Mouse (Mus musculus) limb, embryonic 12.5 days (tissue): ENCODE measurements around the gene Gmds. TPM values are rescaled to one million over a fixed set of nuclear protein-coding genes. Genes with fewer than 3 reads are reported as not detected.

ENCODE experiments used
- ATAC-seq: fragments of 200-750 bp; cut with Nextera tagmentation; 2 replicates; pipeline ENCODE4 v1.8.0; 2017; ENCODE audit warnings: low read depth, moderate TSS enrichment; ENCODE audit not compliant: insufficient number of reproducible peaks, insufficient read depth, low FRiP score, low TSS enrichment
- H3K27ac ChIP-seq: fragments of 300-500 bp; sonication (generic); 2 replicates; pipeline ENCODE4 v1.5.1; 2016; ENCODE audit warnings: mild to moderate bottlenecking, moderate library complexity
- H3K27me3 ChIP-seq: fragments of 300-500 bp; sonication (generic); 2 replicates; pipeline ENCODE4 v1.6.1; 2016; ENCODE audit warnings: mild to moderate bottlenecking, moderate library complexity
- H3K36me3 ChIP-seq: fragments of 300-500 bp; sonication (generic); 2 replicates; pipeline ENCODE4 v1.6.1; 2016; ENCODE audit warnings: mild to moderate bottlenecking, moderate library complexity
- H3K4me1 ChIP-seq: fragments of 300-500 bp; sonication (generic); replicated peaks from 2 replicates; pipeline ENCODE4 v1.6.1; 2016
- H3K4me2 ChIP-seq: fragments of 300-500 bp; sonication (generic); 2 replicates; pipeline ENCODE4 v1.6.1; 2016; ENCODE audit warnings: mild to moderate bottlenecking, moderate library complexity
- H3K4me3 ChIP-seq: fragments of 300-500 bp; sonication (generic); replicated peaks from 2 replicates; pipeline ENCODE4 v1.5.1; 2016; ENCODE audit warnings: mild to moderate bottlenecking
- H3K9ac ChIP-seq: fragments of 300-500 bp; sonication (generic); replicated peaks from 2 replicates; pipeline ENCODE4 v1.6.1; 2016; ENCODE audit warnings: mild to moderate bottlenecking, moderate library complexity
- H3K9me3 ChIP-seq: fragments of 300-500 bp; sonication (generic); 2 replicates; pipeline ENCODE4 v1.6.1; 2016; ENCODE audit warnings: mild to moderate bottlenecking, moderate library complexity
- WGBS: fragments of 180-500 bp; shearing (Covaris S2); methylation state at CpG from one replicate; pipeline ENCODE4 v1.1.7; 2016; 5-methylcytosine and 5-hydroxymethylcytosine counted together
- polyA plus RNA-seq: library from polyadenylated mRNA; unstranded; fragments of >200 nt; fragmentation: Nextera tagmentation; extraction: Ambion mirVana; gene quantifications from 2 replicates; pipeline ENCODE4 v1.2.1, GENCODE M21; 2016

The Gmds gene
- polyA plus RNA-seq, 1 experiment from 2014 or later, result 37.3 TPM

GRCm38 (mm10) chr13:31906514-31906913, 432.0 kb downstream of the Gmds start:
- no peak overlapping the region for H3K27ac ChIP-seq
- 83% methylated on average over 1 of the region's 1 CpGs for WGBS
- ATAC-seq, result no peak

GRCm38 (mm10) chr13:31900191-31900590, 438.3 kb downstream of the Gmds start:
- Histone ChIP-seq H3K4me1 (no peaks in the 10 kb centered on the region), H3K27me3 (no peaks in the 10 kb centered on the region), H3K4me2 (no peak overlapping the region), H3K9ac (no peak overlapping the region), H3K4me3 (no peak overlapping the region), H3K9me3 (no peaks in the 10 kb centered on the region), H3K36me3 (no peaks in the 10 kb centered on the region), H3K27ac (no peak overlapping the region)
- WGBS, result 84% methylated on average over 3 of the region's 3 CpGs
- no peak for ATAC-seq

More at GRCm38 (mm10) chr13:31906514-31906913, 432.0 kb downstream of the Gmds start:
- Histone ChIP-seq H3K36me3 (no peaks in the 10 kb centered on the region), H3K4me3 (no peak overlapping the region), H3K9ac (no peak overlapping the region), H3K27me3 (peaks cover 3% of the 10 kb centered on the region; the same call in 1 of the 2 replicates), H3K4me1 (peaks cover 3% of the 10 kb centered on the region), H3K9me3 (no peaks in the 10 kb centered on the region), H3K4me2 (no peak overlapping the region)

GRCm38 (mm10) chr13:31899392-31899791, 439.1 kb downstream of the Gmds start:
- Histone ChIP-seq H3K36me3 (no peaks in the 10 kb centered on the region), H3K9me3 (no peaks in the 10 kb centered on the region), H3K4me2 (no peak overlapping the region), H3K27me3 (0 out of 2 replicates have a peak, but pooled peaks cover 2% of the 10 kb centered on the region), H3K4me3 (no peak overlapping the region), H3K27ac (no peak overlapping the region), H3K4me1 (no peaks in the 10 kb centered on the region), H3K9ac (no peak overlapping the region)
- ATAC-seq, result no peak
- 85% methylated on average over 5 of the region's 5 CpGs for WGBS

GRCm38 (mm10) chr13:31897493-31897892, 441.0 kb downstream of the Gmds start:
- no peaks in the 10 kb centered on the region for H3K36me3 ChIP-seq
- H3K27ac ChIP-seq, result no peak overlapping the region
- no peaks in the 10 kb centered on the region for H3K9me3 ChIP-seq
- no peak overlapping the region for H3K9ac ChIP-seq
- H3K4me3 ChIP-seq, result no peak overlapping the region
- 85% methylated on average over 4 of the region's 4 CpGs for WGBS
- no peaks in the 10 kb centered on the region for H3K4me1 ChIP-seq
- H3K4me2 ChIP-seq, result no peak overlapping the region
- ATAC-seq, result no peak
- 0 out of 2 replicates have a peak, but pooled peaks cover 5% of the 10 kb centered on the region for H3K27me3 ChIP-seq

- Histone ChIP-seq H3K9me3 (peaks cover 5% of the 10 kb centered on the region; the same call in 1 of the 2 replicates), H3K4me1 (no peaks in the 10 kb centered on the region), H3K27ac (no peak overlapping the region), H3K36me3 (no peaks in the 10 kb centered on the region), H3K27me3 (0 out of 2 replicates have a peak, but pooled peaks cover 5% of the 10 kb centered on the region), H3K4me3 (no peak overlapping the region), H3K4me2 (no peak overlapping the region), H3K9ac (no peak overlapping the region)
- 88% methylated on average over 3 of the region's 3 CpGs for WGBS
- no peak for ATAC-seq
Observed at GRCm38 (mm10) chr13:31894511-31894910, 444.0 kb downstream of the Gmds start.

- H3K9me3 ChIP-seq, result peaks cover 5% of the 10 kb centered on the region; the same call in 1 of the 2 replicates
- no peak for ATAC-seq
- WGBS, result 57% methylated on average over 2 of the region's 2 CpGs
- H3K27ac ChIP-seq, result no peak overlapping the region
- H3K36me3 ChIP-seq, result no peaks in the 10 kb centered on the region
- H3K27me3 ChIP-seq, result 0 out of 2 replicates have a peak, but pooled peaks cover 5% of the 10 kb centered on the region
- H3K4me3 ChIP-seq, result no peak overlapping the region
- H3K9ac ChIP-seq, result no peak overlapping the region
- H3K4me1 ChIP-seq, result no peaks in the 10 kb centered on the region
- H3K4me2 ChIP-seq, result no peak overlapping the region
Observed at GRCm38 (mm10) chr13:31892913-31893514, 445.5 kb downstream of the Gmds start.

GRCm38 (mm10) chr13:31888500-31888899, 450.0 kb downstream of the Gmds start:
- Histone ChIP-seq H3K4me3 (no peak overlapping the region), H3K9ac (no peak overlapping the region), H3K36me3 (no peaks in the 10 kb centered on the region), H3K9me3 (peaks cover 5% of the 10 kb centered on the region; the same call in 1 of the 2 replicates), H3K4me2 (no peak overlapping the region), H3K27me3 (0 out of 2 replicates have a peak, but pooled peaks cover 3% of the 10 kb centered on the region), H3K27ac (no peak overlapping the region), H3K4me1 (no peaks in the 10 kb centered on the region)
- ATAC-seq, result no peak
- 92% methylated on average over 3 of the region's 3 CpGs for WGBS

GRCm38 (mm10) chr13:31885769-31886168, 452.8 kb downstream of the Gmds start:
- no peak overlapping the region for H3K4me2 ChIP-seq
- WGBS, result 89% methylated on average over 1 of the region's 1 CpGs
- no peak overlapping the region for H3K4me3 ChIP-seq
- no peaks in the 10 kb centered on the region for H3K9me3 ChIP-seq
- no peaks in the 10 kb centered on the region for H3K4me1 ChIP-seq
- no peak for ATAC-seq
- H3K36me3 ChIP-seq, result no peaks in the 10 kb centered on the region
- H3K27ac ChIP-seq, result no peak overlapping the region
- H3K9ac ChIP-seq, result no peak overlapping the region
- H3K27me3 ChIP-seq, result no peaks in the 10 kb centered on the region

- ATAC-seq, result no peak
- 82% methylated on average over 8 of the region's 8 CpGs for WGBS
Observed at GRCm38 (mm10) chr13:31878805-31879477, 459.6 kb downstream of the Gmds start.

GRCm38 (mm10) chr13:31877061-31877460, 461.5 kb downstream of the Gmds start:
- Histone ChIP-seq H3K9ac (no peak overlapping the region), H3K36me3 (no peaks in the 10 kb centered on the region), H3K27me3 (peaks cover 6% of the 10 kb centered on the region; the same call in 1 of the 2 replicates), H3K27ac (0 out of 2 replicates have a peak overlapping the region, but pooled peaks have one; percentile 19), H3K9me3 (no peaks in the 10 kb centered on the region), H3K4me3 (no peak overlapping the region), H3K4me2 (no peak overlapping the region), H3K4me1 (peaks cover 8% of the 10 kb centered on the region)
- 38% methylated on average over 4 of the region's 4 CpGs for WGBS
- 0 out of 2 replicates have a peak, but pooled peaks have one; percentile 15 for ATAC-seq

More at GRCm38 (mm10) chr13:31878805-31879477, 459.6 kb downstream of the Gmds start:
- peaks cover 8% of the 10 kb centered on the region for H3K4me1 ChIP-seq
- peaks cover 6% of the 10 kb centered on the region; the same call in 1 of the 2 replicates for H3K27me3 ChIP-seq
- H3K27ac ChIP-seq, result no peak overlapping the region
- no peaks in the 10 kb centered on the region for H3K36me3 ChIP-seq
- no peak overlapping the region for H3K9ac ChIP-seq
- H3K9me3 ChIP-seq, result no peaks in the 10 kb centered on the region
- no peak overlapping the region for H3K4me2 ChIP-seq
- no peak overlapping the region for H3K4me3 ChIP-seq

- ATAC-seq, result no peak
- WGBS, result 79% methylated on average over 3 of the region's 3 CpGs
- H3K36me3 ChIP-seq, result no peaks in the 10 kb centered on the region
- H3K27ac ChIP-seq, result no peak overlapping the region
- no peak overlapping the region for H3K9ac ChIP-seq
- peaks cover 13% of the 10 kb centered on the region for H3K27me3 ChIP-seq
- H3K4me2 ChIP-seq, result no peak overlapping the region
- no peaks in the 10 kb centered on the region for H3K9me3 ChIP-seq
- peaks cover 8% of the 10 kb centered on the region for H3K4me1 ChIP-seq
- H3K4me3 ChIP-seq, result no peak overlapping the region
Observed at GRCm38 (mm10) chr13:31874427-31874826, 464.1 kb downstream of the Gmds start.
